ENCODE assay signal across 7 mouse cellular contexts in the genomic region with DNA sequence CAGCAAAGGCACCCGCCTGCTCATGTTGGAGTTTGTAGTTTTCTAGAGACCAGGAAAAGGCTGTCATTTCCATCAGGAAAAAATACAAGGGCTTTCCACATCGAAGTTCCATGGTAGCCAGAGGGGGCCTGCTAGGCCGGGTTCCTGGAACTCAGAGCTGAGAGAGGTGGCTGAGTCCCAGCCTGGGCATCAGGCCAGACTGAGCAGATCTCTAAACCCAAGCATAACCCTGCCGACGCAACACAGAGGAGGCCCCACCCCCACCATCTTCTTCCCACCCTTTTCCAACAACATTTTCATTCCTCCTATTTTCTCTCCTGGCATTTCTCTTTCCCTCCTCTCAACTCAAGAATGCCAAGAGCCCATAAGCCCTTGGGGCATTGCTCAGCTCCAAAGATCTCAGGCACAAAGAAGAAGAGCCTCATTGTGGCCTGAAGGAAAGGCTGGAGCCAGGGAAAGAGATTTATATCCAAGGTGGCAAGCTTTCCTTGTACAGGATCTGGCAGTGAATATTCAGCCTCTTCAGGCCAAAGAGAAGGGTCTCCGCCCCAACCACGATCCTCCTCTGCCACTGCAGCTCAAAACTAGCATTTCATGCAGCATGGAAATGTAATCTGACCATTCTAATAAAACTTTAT.
A peak's percentile ranks its signal among the peaks of the same experiment; 100 is the strongest.
DNase-seq lines count a peak whose midpoint lies in the region; ATAC-seq lines count a peak whose summit lies in the region.

No protein-coding gene starts in this region.

- no peak for ATAC-seq in erythroblast, adult 5-6 weeks (replicated peaks; ENCODE audit: low FRiP score, poor library complexity, severe bottlenecking)
- ATAC-seq in erythroid progenitor cell, adult 5-6 weeks (replicated peaks; ENCODE audit: low FRiP score, poor library complexity, severe bottlenecking) = no peak

- DNase-seq in layer of hippocampus, adult 11-12 months (ENCODE audit: low spot score) = peak; percentile 22
- no peak for DNase-seq in layer of hippocampus, adult 9-10 months (ENCODE audit: low spot score)
- peak; percentile 16 for DNase-seq in fat pad, adult 2 months (ENCODE audit: extremely low read depth, low read depth, low spot score)
- DNase-seq in heart, adult 9 months (ENCODE audit: low spot score in 2 of 2) = peak; percentile 65 to 81
- peak; percentile 64 for DNase-seq in lung, postnatal 14 days
